Mouse (Mus musculus) Patski (cell line): ENCODE measurements around the gene Galnt12. TPM values are rescaled to one million over a fixed set of nuclear protein-coding genes. Genes with fewer than 3 reads are reported as not detected.
"Not testable (repeated sequence)": the region's sequence is repeated elsewhere in the genome, so short reads cannot be mapped to it uniquely, and the experiment has no call there.

Source experiments
- ATAC-seq: fragments of 100-300 bp; one replicate; pipeline ENCODE4 v1.8.0; 2021
- CTCF ChIA-PET: fragments of 350-600 bp; sonication (Branson Sonifier 250); formaldehyde crosslinking; loops from one replicate; lab custom pipeline; 2022; ENCODE audit warnings: inconsistent platforms; lab: Charles Lee
- POLR2A ChIA-PET: fragments of 350-600 bp; sonication (Branson Sonifier 250); formaldehyde crosslinking; loops from one replicate; lab custom pipeline; 2022; ENCODE audit warnings: antibody characterized with exemption, inconsistent platforms; lab: Charles Lee
- DNase-seq: peaks from one replicate; pipeline ENCODE4 v3.0.0-alpha.2; 2011; ENCODE audit warnings: low read depth, low spot score
- H3K27me3 ChIP-seq: fragments of 371-371 bp; one replicate; pipeline ENCODE4 v1.5.1; 2021
- CTCF ChIP-seq: fragments of 100-300 bp; IDR thresholded peaks from one replicate; pipeline ENCODE4 v1.5.1; 2021
- in situ Hi-C: fragments of 300-500 bp; cut with MboI; formaldehyde crosslinking; loops from 3 replicates; pipeline ENCODE4 v1.11.1; 2018; ENCODE audit warnings: low pct_unique_long_range_greater_than_20kb, mixed read lengths
- polyA plus RNA-seq: library from polyadenylated mRNA; unstranded; gene quantifications from one replicate; pipeline ENCODE4 v1.2.3, GENCODE M21; 2021

Gene Galnt12
- polyA plus RNA-seq = 5.2 TPM

- DNase-seq = peak; percentile 3
- POLR2A ChIA-PET = no interaction called here
- CTCF ChIA-PET = interaction anchor here (1.6 kb wide), 1 partner anchor 17 kb away, joined by 5 read pairs; no protein-coding TSS in a partner anchor
- in situ Hi-C loops = no loop called here
- no peaks in the 10 kb centered on the region for H3K27me3 ChIP-seq
- no peak for TF ChIP-seq CTCF
- peak; percentile 76 for ATAC-seq
Observed at GRCm38 (mm10) chr4:47091493-47092386, at the start of gene Galnt12. Gene Galnt12 (plus strand): TSS chr4:47091909.

DNA sequence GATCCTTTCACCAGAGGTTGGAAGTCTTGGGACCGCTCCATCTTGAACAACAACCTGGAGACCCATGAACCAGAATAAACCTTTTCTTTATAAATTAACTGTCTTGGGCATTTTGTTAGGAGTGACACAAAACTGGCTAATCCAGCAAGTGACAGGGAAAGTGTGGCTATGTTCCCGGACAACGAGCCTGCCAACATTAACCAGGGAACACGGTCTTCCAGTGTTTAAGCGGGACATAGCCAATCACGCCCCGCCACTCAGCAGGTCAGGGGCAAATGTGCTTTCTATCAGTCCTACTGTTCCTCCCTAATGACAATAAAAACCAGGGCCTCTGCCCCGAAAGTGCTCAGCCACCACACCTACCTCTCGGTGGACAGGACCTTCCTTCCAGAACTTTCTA lies 47.8 kb upstream of the Galnt12 start:
- no peak for TF ChIP-seq CTCF
- in situ Hi-C loops = no loop called here
- ATAC-seq (no peak), DNase-seq (no peak)
- POLR2A ChIA-PET = no interaction called here
- H3K27me3 ChIP-seq = no peaks in the 10 kb centered on the region
- CTCF ChIA-PET = no interaction called here

GRCm38 (mm10) chr4:47046974-47047373 lies 44.7 kb upstream of the Galnt12 start:
- CTCF ChIA-PET = interaction anchor here (5.7 kb wide), 1 partner anchor 10 kb away, joined by 46 read pairs; no protein-coding TSS in a partner anchor
- in situ Hi-C loops = no loop called here
- DNase-seq (no peak), ATAC-seq (no peak)
- no peaks in the 10 kb centered on the region for H3K27me3 ChIP-seq
- TF ChIP-seq CTCF = no peak
- POLR2A ChIA-PET = no interaction called here

GRCm38 (mm10) chr4:47047765-47048164 lies 43.9 kb upstream of the Galnt12 start:
- no peak for DNase-seq
- no peaks in the 10 kb centered on the region for H3K27me3 ChIP-seq
- in situ Hi-C loops = no loop called here
- TF ChIP-seq CTCF = no peak
- CTCF ChIA-PET = interaction anchor here (5.7 kb wide), 1 partner anchor 11 kb away, joined by 46 read pairs; no protein-coding TSS in a partner anchor
- no peak for ATAC-seq
- POLR2A ChIA-PET = no interaction called here

DNA sequence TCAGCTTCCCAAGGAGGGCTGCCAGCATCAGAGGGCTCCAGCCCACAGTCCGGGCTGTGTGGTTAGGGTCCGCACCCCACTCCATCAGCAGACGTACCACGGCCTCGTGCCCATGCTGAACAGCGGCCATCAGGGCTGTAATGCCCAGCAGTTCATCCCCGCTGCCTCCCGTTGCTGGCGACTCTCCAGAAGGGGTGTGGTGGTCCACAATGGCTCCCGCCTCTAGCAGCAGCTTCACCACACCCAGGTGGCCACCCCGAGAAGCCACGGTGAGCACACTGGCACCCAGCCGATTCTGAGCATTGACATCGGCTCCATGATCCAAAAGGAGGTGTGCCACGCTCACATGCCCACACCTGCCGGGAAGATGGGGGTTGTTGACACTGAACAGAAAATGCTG lies 42.5 kb upstream of the Galnt12 start:
- ATAC-seq (no peak), DNase-seq (no peak)
- CTCF ChIA-PET = interaction anchor here (1.5 to 5.7 kb wide), 2 partner anchors 13 to 19 kb away, joined by 4 to 46 read pairs; no protein-coding TSS in a partner anchor
- POLR2A ChIA-PET = interaction anchor here (1.0 kb wide), 1 partner anchor 360 kb away, joined by 3 read pairs; no protein-coding TSS in a partner anchor
- in situ Hi-C loops = no loop called here
- no peaks in the 10 kb centered on the region for H3K27me3 ChIP-seq
- no peak for TF ChIP-seq CTCF

GRCm38 (mm10) chr4:47050167-47050566 lies 41.5 kb upstream of the Galnt12 start:
- in situ Hi-C loops = no loop called here
- DNase-seq (peak; percentile 79), ATAC-seq (peak; percentile 96)
- POLR2A ChIA-PET = interaction anchor here (0.6 kb wide), 1 partner anchor 1705 kb away, joined by 3 read pairs; no protein-coding TSS in a partner anchor
- TF ChIP-seq CTCF = no peak
- CTCF ChIA-PET = interaction anchor here (1.1 to 5.7 kb wide), 4 partner anchors 10 to 56 kb away, joined by 3 to 46 read pairs (median 10); no protein-coding TSS in a partner anchor
- no peaks in the 10 kb centered on the region for H3K27me3 ChIP-seq

DNA sequence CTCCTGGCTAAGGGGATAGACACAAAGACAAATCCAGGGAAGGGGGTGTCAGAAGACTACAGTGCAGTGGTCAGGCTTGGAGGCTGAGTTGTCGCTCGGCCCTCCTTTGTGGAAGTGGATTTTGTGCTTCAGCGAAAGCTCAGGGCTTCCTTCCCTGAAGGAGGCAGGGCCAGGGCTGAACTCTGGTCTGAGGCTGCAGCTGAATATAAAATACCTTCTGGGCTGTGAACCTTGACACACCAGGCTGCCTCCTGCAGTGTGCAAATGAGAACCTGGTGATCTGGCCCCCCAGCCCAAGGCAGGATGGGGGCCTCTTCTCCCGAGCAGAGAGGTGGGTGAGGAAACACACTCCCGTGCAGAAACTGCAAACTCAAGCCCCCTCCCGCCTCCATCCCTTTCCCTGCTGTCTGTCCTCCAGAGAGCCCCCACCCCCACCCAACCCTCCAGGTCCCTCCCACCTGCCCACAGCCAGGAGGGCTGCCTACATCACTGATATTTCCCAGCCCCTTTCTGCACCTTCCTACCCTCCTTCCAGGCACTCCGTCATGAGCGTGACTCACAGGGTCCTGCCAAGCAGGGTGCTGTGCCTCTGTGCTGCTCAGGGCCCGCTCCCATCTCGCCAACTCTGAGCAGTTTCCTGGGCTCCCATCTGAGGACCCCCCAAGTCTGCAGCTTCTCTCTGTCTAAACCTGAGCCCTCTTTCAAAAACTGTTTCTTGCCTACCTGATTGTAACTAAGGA lies 40.9 kb upstream of the Galnt12 start:
- no peaks in the 10 kb centered on the region for H3K27me3 ChIP-seq
- CTCF ChIA-PET = interaction anchor here (1.1 to 5.7 kb wide), 4 partner anchors 10 to 55 kb away, joined by 3 to 46 read pairs (median 10); no protein-coding TSS in a partner anchor
- POLR2A ChIA-PET = interaction anchor here (0.6 kb wide), 1 partner anchor 1706 kb away, joined by 3 read pairs; no protein-coding TSS in a partner anchor
- DNase-seq (no peak), ATAC-seq (peak; percentile 81)
- no peak for TF ChIP-seq CTCF
- in situ Hi-C loops = no loop called here

- ChIA-PET CTCF (interaction anchor here (5.7 kb wide), 1 partner anchor 15 kb away, joined by 46 read pairs; no protein-coding TSS in a partner anchor), POLR2A (no interaction called here)
- H3K27me3 ChIP-seq = no peaks in the 10 kb centered on the region
- DNase-seq (no peak), ATAC-seq (no peak)
- in situ Hi-C loops = no loop called here
- TF ChIP-seq CTCF = no peak
Observed at GRCm38 (mm10) chr4:47051905-47052304, 39.8 kb upstream of the Galnt12 start.

DNA sequence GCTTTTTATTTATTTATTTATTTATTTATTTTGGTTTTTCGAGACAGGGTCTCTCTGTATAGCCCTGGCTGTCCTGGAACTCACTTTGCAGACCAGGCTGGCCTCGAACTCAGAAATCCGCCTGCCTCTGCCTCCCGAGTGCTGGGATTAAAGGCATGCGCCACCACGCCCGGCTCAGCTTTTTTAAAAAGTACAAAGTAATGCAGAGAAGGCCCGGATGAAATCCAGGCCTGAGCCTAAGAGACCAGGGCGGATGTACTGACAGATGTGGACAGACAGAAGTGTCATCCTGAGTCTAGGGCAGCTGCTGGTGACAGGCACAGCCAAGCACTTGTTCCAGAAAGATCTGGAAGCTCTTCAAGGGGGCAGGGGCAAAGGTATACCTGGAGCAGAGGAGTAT lies 36.5 kb upstream of the Galnt12 start:
- DNase-seq, H3K27me3 ChIP-seq, ATAC-seq, in situ Hi-C loops, CTCF ChIA-PET, POLR2A ChIA-PET: not testable (repeated sequence)

DNA sequence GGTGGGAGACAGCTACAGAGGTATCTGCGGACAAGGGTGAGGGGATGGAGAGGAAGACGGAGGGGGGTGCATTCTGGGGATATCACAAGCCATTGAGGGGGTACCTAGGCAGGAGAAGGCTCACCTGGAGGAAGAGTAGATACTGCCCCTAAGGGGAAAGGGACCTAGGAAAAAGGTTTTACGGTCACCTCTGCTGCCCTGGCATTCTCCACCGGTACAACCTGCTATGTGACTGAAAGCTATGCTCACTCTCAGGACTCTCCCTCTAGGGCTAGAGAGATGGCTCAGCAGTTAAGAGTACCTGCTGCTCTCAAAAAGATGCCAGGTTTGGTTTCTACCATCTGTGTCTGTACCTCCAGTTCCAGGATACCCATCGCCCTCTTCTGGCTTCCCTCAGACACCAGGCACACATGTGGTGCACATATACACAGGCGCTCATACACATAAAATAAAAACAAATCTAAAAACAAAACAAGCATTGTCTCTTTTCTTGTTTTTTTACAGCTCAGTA lies 36.1 kb upstream of the Galnt12 start:
- ChIA-PET CTCF (no interaction called here), POLR2A (no interaction called here)
- in situ Hi-C loops = no loop called here
- ATAC-seq (no peak), DNase-seq (no peak)
- TF ChIP-seq CTCF = no peak
- H3K27me3 ChIP-seq = no peaks in the 10 kb centered on the region
